Mouse (Mus musculus) lung, postnatal 0 days (tissue): ENCODE data around the gene Hoxd1.

ENCODE experiments used
- CTCF ChIP-seq: IDR thresholded peaks from 2 replicates; pipeline ENCODE4 v1.5.1; 2016; ENCODE audit warnings: antibody characterized with exemption, mild to moderate bottlenecking
- EP300 ChIP-seq: IDR thresholded peaks from 2 replicates; pipeline ENCODE4 v1.6.1; 2016; ENCODE audit warnings: antibody characterized with exemption, mild to moderate bottlenecking, control low read depth

DNA sequence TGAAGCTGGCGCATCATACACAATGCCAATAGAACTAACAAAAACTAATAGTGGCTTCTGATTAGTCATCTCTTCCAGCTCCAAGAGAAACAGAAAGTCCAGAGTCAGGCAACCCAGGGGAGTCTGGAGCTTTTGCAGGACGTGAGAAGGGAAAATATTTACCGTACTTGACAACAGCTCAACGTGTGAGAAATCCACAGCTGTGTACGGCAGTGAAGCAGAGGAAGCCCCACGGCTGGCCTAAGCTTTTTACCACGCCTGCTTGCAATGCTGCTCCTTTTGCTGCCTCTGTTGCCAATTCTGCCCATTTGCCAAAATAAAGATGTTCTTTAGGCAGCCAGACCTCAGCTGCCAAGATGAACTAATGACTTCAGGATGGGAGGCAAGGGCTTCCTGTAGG is 32.8 kb downstream of the Hoxd1 start:
- TF ChIP-seq CTCF = no peak
- no peak for TF ChIP-seq EP300
